Mouse (Mus musculus) spleen, adult 2 months (tissue): ENCODE results near the gene Pde4d. TPM values are rescaled to one million over a fixed set of nuclear protein-coding genes. Genes with fewer than 3 reads are reported as not detected.

Experiments used
- DNase-seq, 2 experiments: peaks; one replicate each; pipeline versions ENCODE4 v3.0.0 to v3.0.0-alpha.2; 2012 to 2021; ENCODE audit warnings: low spot score in 2 of 2, low read depth in 1 of 2
- H3K27ac ChIP-seq: fragments of 200-500 bp; 2 replicates; pipeline ENCODE4 v1.5.1; 2012; ENCODE audit warnings: low read length, inconsistent platforms; ENCODE audit not compliant: insufficient read depth
- H3K27me3 ChIP-seq: fragments of 200-500 bp; 2 replicates; pipeline ENCODE4 v1.6.1; 2012; ENCODE audit warnings: mild to moderate bottlenecking, moderate library complexity, low read length, inconsistent platforms; ENCODE audit not compliant: control insufficient read depth, insufficient read depth
- H3K36me3 ChIP-seq: fragments of 200-500 bp; 2 replicates; pipeline ENCODE4 v1.6.1; 2012; ENCODE audit warnings: mild to moderate bottlenecking, low read length, inconsistent platforms; ENCODE audit not compliant: control insufficient read depth, insufficient read depth
- H3K4me1 ChIP-seq: fragments of 200-500 bp; 2 replicates; pipeline ENCODE4 v1.6.1; 2011; ENCODE audit warnings: inconsistent platforms; ENCODE audit not compliant: control insufficient read depth, insufficient read depth, insufficient read length
- H3K4me3 ChIP-seq: fragments of 200-500 bp; 2 replicates; pipeline ENCODE4 v1.5.1; 2011; ENCODE audit warnings: mild to moderate bottlenecking, inconsistent platforms; ENCODE audit not compliant: insufficient read depth, insufficient read length; ENCODE audit errors: extremely low read depth
- CTCF ChIP-seq: fragments of 200-500 bp; IDR thresholded peaks from 2 replicates; pipeline ENCODE4 v1.5.1; 2011; ENCODE audit warnings: mild to moderate bottlenecking, inconsistent platforms; ENCODE audit not compliant: insufficient read depth, insufficient read length, insufficient replicate concordance; ENCODE audit errors: extremely low read depth
- POLR2A ChIP-seq: fragments of 200-500 bp; IDR thresholded peaks from 2 replicates; pipeline ENCODE4 v1.6.1; 2011; ENCODE audit warnings: low read depth, low read length, inconsistent platforms
- WGBS: fragments of 180-500 bp; shearing (Covaris S2); methylation state at CpG from one replicate; pipeline ENCODE4 v1.1.7; 2018; 5-methylcytosine and 5-hydroxymethylcytosine counted together
- polyA plus RNA-seq: library from polyadenylated mRNA; depleted of rRNA; stranded (reverse); fragments of >200 nt; gene quantifications from 2 replicates; pipeline ENCODE4 v1.2.3, GENCODE M21; 2012

Pde4d gene
- polyA plus RNA-seq, 1 experiment = 4.8 TPM

DNA sequence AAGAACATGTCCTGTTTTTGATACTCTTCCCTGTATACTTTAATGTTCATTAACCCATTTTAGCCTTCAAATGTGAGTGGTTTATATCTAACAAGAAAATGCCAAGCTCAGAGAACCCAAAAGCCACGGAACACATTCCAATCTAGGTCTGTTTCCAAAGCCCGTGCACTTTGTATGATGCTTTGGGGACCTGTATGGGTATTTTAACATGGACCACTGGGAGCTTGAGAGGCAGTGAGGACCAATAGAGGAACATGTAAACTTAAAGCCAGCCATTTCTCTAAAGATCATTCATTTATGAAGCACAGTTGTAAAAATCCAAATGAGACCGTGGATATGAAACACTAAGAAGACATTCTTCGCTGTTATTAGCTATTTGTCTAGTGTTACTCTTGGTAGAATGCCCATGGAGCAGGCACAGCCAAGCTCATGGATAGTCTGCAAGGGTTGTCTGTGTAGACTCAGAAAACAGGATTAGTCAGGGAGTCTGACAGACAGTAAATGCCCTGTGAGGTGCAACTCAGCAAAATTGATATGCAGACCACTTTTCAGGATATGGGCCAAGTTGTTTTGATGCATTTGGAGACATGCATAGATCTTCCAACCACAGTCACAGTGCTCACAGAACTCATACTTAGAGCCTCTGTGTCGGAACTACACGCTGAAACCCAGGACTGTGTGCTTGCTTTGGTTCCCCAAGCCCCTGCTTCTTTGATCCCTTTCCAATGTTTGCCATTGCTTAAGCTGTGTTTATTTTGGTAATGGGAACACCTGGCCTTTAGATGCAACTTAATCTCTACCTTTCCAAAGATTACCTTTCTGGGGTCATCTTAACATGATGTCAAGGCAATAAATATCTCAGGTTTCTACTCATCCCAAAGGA, 1272.7 kb downstream of the Pde4d start:
- H3K36me3 ChIP-seq = no peaks in the 10 kb centered on the region
- no peak overlapping the region for H3K4me3 ChIP-seq
- TF ChIP-seq POLR2A (no peak), CTCF (no peak)
- WGBS = 93% methylated on average over 6 of the region's 6 CpGs
- DNase-seq = no peak
- H3K27me3 ChIP-seq = no peaks in the 10 kb centered on the region
- no peaks in the 10 kb centered on the region for H3K4me1 ChIP-seq
- H3K27ac ChIP-seq = no peak overlapping the region

DNA sequence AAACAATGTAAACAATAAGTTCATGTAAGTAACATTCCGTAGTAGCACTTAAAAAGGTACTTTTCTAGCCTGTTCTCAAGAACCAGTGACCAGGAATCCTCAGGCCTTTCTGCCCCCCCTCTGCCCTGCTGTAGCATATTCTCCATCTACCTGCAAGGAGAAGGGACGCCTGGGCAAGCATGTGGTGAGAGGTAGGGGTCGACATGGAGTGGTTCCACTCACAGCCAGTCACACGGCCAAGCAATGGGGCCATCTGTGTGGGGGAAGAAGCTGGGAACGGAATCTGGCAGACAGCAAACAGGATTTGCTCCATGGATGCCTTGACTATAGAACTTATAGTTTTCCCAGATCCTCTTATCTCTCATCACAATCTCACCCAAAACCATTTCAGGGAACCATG, 1277.6 kb downstream of the Pde4d start:
- WGBS = 93% methylated on average over 5 of the region's 5 CpGs
- H3K36me3 ChIP-seq = no peaks in the 10 kb centered on the region
- no peak overlapping the region for H3K4me3 ChIP-seq
- DNase-seq = no peak
- no peaks in the 10 kb centered on the region for H3K4me1 ChIP-seq
- no peak overlapping the region for H3K27ac ChIP-seq
- H3K27me3 ChIP-seq = no peaks in the 10 kb centered on the region
- TF ChIP-seq POLR2A = no peak
- no peak for TF ChIP-seq CTCF

DNA sequence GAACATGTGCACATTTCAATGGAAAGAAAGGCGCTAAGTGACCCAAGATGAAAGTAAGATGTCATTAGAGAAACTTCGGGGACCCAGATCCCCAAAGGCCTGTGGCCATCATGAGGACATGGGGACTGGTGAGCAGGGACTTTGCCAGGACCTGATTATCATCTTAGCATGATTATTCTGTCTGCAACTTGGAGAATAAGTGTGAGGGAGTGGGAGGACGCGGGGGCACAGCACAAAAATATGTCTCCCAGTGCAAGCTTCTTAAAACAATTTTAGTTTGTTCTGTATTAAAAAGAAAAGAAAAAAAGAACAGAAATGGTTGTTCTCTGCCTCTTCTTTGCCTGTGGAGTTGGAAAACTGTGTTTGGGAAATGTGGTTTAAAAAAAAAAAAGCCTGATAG, 1279.9 kb downstream of the Pde4d start:
- Histone ChIP-seq H3K4me3 (no peak overlapping the region), H3K4me1 (no peaks in the 10 kb centered on the region), H3K36me3 (no peaks in the 10 kb centered on the region), H3K27me3 (no peaks in the 10 kb centered on the region), H3K27ac (no peak overlapping the region)
- TF ChIP-seq CTCF = no peak
- no peak for TF ChIP-seq POLR2A
- 91% methylated on average over 4 of the region's 4 CpGs for WGBS
- DNase-seq = no peak

DNA sequence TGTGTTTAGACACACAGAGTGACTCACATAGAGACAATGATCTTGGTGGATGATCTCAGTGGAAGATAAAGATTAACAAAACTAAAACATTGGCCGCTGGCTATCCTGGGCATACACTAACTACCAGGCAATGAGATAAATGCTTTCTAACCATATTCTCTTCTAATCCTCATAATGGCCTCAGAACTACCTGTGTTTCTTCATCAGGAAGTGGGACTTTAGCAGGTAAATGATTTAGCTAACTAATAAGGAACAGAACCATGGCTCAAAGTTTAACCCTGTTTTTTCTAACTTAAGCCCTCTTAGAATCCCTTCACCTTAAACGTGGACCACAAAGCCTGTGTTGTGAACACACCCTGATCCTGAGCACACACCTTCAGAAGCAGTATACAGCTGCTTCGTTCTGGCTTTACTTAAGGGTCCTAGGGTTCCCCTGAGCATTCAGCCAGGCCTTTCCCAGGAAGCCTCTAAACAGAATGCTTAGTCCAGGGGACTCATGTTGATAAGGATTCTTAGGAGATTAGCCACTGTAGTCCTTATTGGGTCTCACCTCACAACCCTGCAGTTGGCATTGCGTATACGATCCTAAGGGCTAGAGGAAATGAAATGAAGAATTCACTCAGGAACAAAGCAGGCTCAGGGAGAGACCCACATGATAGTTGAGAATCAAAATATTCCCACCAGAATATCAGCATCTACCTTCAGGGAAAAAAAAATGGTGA, 1283.1 kb downstream of the Pde4d start:
- Histone ChIP-seq H3K27ac (no peak overlapping the region), H3K36me3 (no peaks in the 10 kb centered on the region), H3K4me3 (no peak overlapping the region), H3K27me3 (no peaks in the 10 kb centered on the region), H3K4me1 (no peaks in the 10 kb centered on the region)
- TF ChIP-seq CTCF (no peak), POLR2A (no peak)
- no peak for DNase-seq
- 86% methylated on average over 5 of the region's 5 CpGs for WGBS

DNA sequence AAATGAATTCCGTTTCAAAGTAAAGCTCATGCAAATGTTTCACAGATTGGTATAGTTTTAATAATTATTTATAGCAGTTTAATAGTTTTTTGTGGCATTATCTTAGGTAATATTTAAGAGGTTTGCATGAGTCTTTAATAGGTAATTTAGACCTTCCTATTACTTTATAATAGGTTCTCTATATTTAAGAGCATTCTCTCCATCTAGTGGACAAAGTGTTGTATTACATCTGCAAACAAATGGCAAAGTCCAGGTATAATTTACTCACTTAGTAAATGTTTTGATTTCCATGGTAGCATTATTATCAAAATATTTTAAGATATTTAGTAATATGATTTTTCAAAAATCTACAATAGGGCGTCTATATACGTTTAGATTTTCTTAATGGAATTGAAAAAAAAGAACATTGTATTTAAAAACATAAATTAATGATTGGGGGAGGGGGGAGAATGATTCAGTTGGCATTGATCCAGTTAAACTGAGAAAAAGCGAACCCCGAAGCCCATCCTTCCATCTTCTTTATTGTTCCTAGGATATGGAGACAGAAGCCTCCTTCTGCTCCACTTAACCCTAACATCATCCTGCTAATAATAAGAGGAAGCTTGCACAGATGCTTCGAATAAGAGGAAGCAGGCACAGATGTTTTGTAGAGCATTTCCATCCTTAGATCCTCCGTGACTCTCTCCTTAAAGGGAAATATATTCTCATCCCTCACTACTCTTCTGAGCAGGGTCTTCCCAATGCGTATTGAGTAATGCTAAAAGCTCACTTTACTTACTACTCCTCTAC, 1286.7 kb downstream of the Pde4d start:
- WGBS = 32% methylated on average over 8 of the region's 8 CpGs
- peak in 1 of 2 experiments; percentile 12 for DNase-seq
- H3K27ac ChIP-seq = no peak overlapping the region

DNA sequence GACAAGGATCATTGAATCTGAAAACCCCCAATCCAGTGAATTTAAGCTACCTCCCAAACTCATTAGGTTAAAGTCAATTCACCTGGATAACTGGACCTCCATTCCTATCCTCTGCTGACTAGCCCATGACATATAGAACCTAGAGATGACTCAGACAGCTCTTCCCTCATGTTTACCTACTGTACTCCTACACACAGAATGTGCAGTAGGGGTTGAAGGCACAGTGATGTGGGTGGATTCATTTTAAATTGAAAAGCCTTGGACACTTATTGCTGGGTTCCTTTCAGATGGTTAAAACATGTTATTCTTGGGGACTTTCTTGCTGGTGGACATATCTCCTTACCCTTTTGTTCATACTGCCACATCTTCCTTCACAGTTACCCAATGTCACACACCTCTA, 1296.7 kb downstream of the Pde4d start:
- no peak for TF ChIP-seq CTCF
- no peak for TF ChIP-seq POLR2A
- Histone ChIP-seq H3K27ac (no peak overlapping the region), H3K36me3 (no peaks in the 10 kb centered on the region), H3K4me3 (no peak overlapping the region), H3K4me1 (no peaks in the 10 kb centered on the region), H3K27me3 (no peaks in the 10 kb centered on the region)
- DNase-seq = no peak

More for the DNA sequence above, 1286.7 kb downstream of the Pde4d start:
- Histone ChIP-seq H3K36me3 (no peaks in the 10 kb centered on the region), H3K4me3 (no peak overlapping the region), H3K27me3 (no peaks in the 10 kb centered on the region), H3K4me1 (no peaks in the 10 kb centered on the region)
- TF ChIP-seq POLR2A (no peak), CTCF (no peak)
